Mouse (Mus musculus) erythroid progenitor cell, adult 5-6 weeks (primary cell): Measurements from ENCODE around the gene Ssmem1. TPM values are rescaled to one million over a fixed set of nuclear protein-coding genes. Genes with fewer than 3 reads are reported as not detected.

Experiments used
- ATAC-seq: replicated peaks from 2 replicates; pipeline ENCODE4 v1.8.0; 2016; ENCODE audit warnings: moderate number of reproducible peaks, mild to moderate bottlenecking, moderate TSS enrichment, inconsistent platforms; ENCODE audit not compliant: poor library complexity, low FRiP score, severe bottlenecking
- total RNA-seq, 2 experiments: library from RNA; stranded (forward) in 1 of 2; stranded (reverse) in 1 of 2; fragments of 150-400 nt in 1 of 2; fragments of 186-747, 209-891 nt in 1 of 2; gene quantifications; 2 replicates each; pipeline versions ENCODE4 v1.2.3 to v1.2.4; 2015 to 2017; ENCODE audit warnings: low replicate concordance in 2 of 2

Gene Ssmem1
- total RNA-seq (2015; ENCODE audit: low replicate concordance) (not detected in 2 replicates), total RNA-seq (2017; ENCODE audit: low replicate concordance) (not detected in 2 replicates)

- peak; percentile 98 for ATAC-seq
Observed at GRCm38 (mm10) chr6:30509265-30510239, at the start of gene Ssmem1, which contains the start of gene Tmem209. TSS of gene Ssmem1 (plus strand) at chr6:30509849. TSS of gene Tmem209 (minus strand) at chr6:30509783.

DNA sequence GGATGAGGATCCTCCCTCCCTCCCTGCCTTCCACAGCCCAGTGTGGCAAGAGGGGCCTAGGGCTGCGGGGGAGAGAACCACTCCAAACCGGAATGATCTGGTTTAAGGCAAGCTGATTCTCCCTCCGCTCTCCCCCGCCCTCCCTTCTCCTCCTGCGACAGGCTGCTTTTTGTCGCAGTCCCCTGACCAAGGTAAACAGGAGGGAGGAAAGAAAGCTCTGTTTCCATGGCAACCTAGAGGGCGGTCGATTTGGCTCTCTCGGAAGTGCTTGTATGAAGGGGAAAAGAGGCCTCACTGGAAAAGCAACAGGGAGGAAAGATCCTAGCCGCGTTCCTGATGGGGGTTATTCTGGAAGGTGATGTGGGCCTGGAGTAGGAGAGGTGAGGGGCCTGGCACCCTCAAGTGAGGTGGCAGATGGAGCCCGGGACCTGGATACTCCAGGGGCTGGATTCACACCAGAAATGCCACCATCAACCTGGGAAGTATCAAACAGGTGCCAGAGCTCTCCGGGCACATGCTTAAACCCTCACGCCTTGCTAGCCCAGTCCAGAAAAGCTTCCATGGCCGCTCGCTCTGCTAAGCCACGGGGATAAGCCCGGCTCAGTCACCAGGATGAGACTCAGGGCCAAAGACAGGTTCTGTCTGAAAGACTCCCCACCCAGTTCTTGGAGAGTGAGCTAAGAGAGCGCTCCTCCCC lies 48.8 kb upstream of the Ssmem1 start:
- no peak for ATAC-seq

GRCm38 (mm10) chr6:30461755-30462344 lies 47.8 kb upstream of the Ssmem1 start:
- ATAC-seq: no peak

DNA sequence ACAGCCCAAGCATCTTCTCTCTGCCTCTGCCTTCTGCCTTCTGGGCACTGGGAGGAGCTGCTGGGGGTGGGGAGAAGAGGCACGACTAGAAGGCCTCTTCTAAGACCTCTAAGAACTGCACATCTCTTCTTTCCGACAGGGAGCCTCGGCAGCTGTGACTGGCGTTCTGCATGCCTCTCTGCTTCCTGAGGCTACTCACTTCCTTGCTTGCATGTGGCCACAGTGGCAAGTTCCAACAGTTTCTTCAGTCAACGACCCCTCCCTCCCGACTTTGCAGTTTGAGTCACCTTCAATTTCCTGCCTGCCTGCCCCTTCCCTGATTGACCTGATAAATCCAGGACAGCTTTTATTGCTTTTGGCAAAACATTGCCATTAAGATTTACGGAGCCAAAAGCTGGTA lies 46.8 kb upstream of the Ssmem1 start:
- no peak for ATAC-seq

DNA sequence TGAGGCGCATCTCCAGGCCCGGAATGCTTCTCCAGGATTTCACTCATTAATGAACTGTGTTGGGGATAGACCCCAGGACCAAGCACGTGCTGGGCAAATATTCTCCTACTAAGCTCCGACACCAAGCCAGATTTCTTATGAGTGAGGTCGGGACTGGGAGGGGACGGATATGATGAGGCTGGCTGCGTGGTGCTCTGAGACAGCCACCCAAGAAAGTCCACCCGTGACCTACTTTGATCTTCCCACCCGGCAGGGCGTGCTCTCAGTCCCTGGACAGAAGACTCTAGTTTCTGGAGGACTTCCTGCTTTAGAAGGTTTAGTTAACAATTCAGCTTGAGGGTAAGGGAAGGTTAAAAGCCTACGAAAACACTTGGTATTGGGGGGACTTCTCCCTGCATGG lies 44.1 kb upstream of the Ssmem1 start:
- no peak for ATAC-seq

GRCm38 (mm10) chr6:30468058-30468457 lies 41.6 kb upstream of the Ssmem1 start:
- no peak for ATAC-seq

GRCm38 (mm10) chr6:30468684-30469083 lies 41.0 kb upstream of the Ssmem1 start:
- no peak for ATAC-seq

DNA sequence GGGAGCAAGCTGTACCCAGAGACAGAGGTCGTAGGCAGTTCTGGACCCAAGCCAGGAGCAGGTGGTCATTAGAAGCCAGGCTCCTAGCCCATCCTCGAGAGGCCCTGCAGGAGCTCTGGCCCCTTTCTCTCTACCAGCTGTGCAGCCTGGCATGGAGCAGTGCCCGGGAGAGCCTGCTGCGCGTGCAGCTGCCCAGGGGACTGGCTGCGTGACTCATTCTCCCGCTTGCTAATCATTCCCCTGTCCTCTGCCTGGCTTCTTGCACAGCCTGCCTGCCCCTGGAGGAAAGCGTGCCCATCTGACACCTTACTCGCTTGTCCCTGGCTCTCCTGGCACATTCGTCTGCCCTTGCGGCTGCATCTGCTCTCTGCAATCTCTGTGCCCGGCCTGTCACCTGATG lies 40.3 kb upstream of the Ssmem1 start:
- ATAC-seq: no peak

GRCm38 (mm10) chr6:30471706-30472105 lies 37.9 kb upstream of the Ssmem1 start:
- ATAC-seq: no peak

- ATAC-seq: no peak
Observed at GRCm38 (mm10) chr6:30476025-30476765, 33.5 kb upstream of the Ssmem1 start.

DNA sequence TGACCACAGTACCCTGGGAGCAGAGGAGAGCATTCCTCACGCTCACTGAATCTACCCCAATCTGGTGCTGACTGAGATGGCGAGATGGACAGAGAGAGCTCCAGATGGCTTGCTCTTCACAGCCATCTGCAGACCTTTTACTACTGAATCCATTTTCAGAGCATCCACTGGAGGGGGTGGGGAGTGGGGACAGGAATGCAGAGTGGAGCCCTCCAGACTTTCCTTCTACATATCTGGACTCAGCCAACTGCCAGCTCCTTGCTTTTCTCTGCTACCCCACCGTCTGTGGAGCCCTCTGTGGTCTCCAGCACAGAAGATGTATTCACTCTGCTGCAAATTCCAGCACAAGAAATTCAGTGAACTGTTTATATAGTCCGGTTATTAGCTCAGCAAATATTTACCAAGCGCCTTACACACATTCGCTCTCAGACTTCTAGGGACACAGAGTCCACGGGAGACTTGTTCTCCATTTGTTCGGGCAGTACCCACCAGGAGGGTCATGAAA lies 32.4 kb upstream of the Ssmem1 start:
- ATAC-seq: no peak

- no peak for ATAC-seq
Observed at GRCm38 (mm10) chr6:30477784-30478183, 31.9 kb upstream of the Ssmem1 start.

GRCm38 (mm10) chr6:30479418-30479817 lies 30.2 kb upstream of the Ssmem1 start:
- ATAC-seq: no peak

GRCm38 (mm10) chr6:30482908-30483307 lies 26.7 kb upstream of the Ssmem1 start:
- no peak for ATAC-seq

GRCm38 (mm10) chr6:30486504-30486903 lies 23.1 kb upstream of the Ssmem1 start:
- no peak for ATAC-seq

- ATAC-seq: no peak
Observed at GRCm38 (mm10) chr6:30499049-30499448, 10.6 kb upstream of the Ssmem1 start.

GRCm38 (mm10) chr6:30508824-30509223 lies 825 bp upstream of the Ssmem1 start:
- ATAC-seq: no peak

GRCm38 (mm10) chr6:30510291-30510690 lies 642 bp downstream of the Ssmem1 start:
- peak; percentile 27; the same call in 1 of the 2 replicates for ATAC-seq

DNA sequence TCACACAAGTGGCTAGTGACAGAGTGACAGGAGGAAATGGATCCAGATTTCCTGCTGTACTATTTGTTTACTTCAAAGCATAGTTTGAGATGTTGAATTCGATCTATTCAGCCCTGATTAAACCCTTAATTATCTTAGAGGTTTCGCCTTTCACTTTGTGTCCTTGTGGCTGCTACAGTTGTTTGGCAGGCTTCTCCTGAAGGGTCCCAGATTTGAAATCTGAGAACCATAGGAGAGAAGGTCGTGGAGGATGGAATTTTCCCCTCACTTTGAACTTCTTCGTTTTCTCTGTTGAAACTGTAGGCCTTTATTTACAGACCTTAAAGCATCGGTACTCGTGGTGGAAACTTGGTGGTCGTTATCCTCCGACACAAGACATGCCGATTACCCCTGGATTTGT lies 4.6 kb downstream of the Ssmem1 start:
- ATAC-seq: no peak
